Mouse (Mus musculus): ENCODE measurements around the gene Lmod2.

Gene Lmod2

GRCm38 (mm10) chr6:24645346-24646053 is 47.9 kb downstream of the Lmod2 start:
- DNase-seq: peak; percentile 77

DNA sequence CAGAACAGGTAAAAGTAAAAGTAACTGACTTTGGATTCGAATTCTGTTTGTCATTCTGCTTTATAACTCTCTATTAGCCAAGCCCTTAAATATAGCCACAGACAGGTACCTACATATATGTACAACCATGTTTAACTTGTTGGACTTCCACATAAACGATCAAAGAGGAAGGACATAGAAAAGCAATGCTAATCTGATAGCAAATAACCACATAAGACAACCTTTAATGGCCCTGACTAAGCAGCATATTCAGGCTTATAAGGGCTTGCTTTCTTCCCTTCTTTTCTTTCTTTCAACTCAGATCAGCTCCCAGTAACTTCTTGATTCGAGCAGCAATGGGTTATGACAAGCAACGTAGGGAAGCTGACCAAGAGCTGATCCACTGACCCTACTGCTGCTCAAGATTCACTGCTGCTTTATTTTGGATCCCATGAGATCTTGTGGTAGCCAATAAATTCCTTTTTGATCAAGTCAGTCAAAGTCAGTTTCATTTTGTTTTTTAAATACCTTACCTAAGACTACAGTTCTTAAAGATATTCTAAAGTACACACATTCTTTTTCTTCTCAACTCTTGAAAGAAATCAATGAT is 49.6 kb downstream of the Lmod2 start:
- peak; percentile 74 for DNase-seq

GRCm38 (mm10) chr6:24648403-24648802 is 50.8 kb downstream of the Lmod2 start:
- DNase-seq: no peak

DNA sequence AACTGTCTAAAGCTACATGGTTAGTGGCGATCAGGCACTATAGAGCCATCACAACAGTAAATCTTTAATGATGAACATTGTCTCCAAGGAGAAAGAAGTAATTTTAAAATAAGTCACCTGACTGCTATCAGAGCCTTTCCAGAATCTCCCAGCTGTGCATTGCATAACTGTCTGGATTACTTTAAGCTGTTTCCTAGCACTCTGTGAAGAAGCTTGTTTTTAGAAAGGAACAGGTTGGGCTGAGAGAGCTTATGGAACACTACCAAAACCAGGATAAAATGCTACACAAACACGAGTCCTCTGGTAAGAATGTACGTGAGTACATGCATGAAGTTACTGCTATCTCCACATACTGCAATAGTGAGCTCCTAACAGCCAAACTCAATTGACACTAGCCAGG is 53.2 kb downstream of the Lmod2 start:
- peak; percentile 57 for DNase-seq

DNA sequence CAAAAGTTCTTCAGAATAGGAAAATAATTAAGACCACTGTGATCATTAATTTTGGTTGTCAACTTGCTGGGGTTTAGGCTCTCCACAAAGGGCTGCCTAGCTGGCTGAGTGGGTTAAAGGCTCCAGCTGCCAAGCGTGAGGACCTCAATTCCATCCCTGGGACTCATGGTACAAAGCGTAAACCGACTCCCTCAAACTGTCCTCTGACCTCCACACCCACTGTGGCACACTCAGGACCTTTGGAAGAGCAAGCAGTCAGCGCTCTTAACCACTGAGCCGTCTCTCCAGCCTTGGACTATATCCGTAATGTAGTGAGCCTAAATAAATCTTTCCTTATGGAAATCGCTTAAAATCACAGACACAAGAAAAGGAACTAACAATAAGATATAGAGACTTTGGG is 54.0 kb downstream of the Lmod2 start:
- DNase-seq: peak; percentile 86
